Mouse (Mus musculus): ENCODE data around the gene Drg1. TPM values are rescaled to one million over a fixed set of nuclear protein-coding genes. Genes with fewer than 3 reads are reported as not detected.
A peak's percentile ranks its signal among the peaks of the same experiment; 100 is the strongest.

The Drg1 gene
- polyA plus RNA-seq, 1 experiment from 2014 or later = 159 TPM

DNA sequence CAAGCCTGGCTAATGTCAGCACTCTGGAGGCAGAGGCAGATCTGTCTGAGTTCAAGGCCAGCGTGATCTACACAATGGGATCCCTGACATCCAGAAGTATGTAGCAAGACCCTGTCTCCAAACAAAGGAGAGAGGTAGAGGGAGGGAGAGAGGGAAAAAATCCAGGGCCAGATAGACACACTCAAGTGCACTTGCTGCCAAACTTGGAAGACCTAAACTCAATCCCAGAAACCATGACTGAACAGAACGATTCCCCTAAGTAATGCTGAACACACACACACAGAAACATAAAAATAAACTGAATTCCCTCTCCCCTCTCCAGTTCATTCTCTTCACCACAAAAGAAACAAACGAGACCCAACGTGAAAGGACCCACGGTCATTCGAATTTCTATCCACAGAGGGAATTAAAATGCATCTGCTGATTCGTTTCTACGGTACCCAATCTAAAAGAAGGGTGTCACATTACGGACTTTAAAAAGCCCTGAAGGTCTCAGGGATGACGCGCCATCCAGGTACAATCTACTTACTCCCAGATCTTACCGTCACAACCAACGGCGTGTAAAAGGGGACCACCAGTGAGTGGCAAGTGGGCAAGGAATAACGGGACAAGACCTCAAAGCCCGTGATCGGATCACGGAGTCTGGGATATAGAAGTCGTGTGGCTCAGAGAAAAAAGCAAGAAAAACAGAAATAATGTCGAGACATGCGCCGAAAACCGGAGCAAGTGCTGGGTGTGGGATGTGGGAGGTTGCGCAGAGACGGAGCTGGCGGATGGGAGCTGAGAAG lies 730 bp downstream of the Drg1 start:
- H3K4me3 ChIP-seq = peak overlapping the region; percentile 74
- H3K4me1 ChIP-seq (replicated peaks) = peaks cover 13% of the 10 kb centered on the region
- H3K27ac ChIP-seq (ENCODE audit: poor library complexity, severe bottlenecking) = peak overlapping the region; percentile 93
- H3K9me3 ChIP-seq (replicated peaks) = no peaks in the 10 kb centered on the region
- H3K27me3 ChIP-seq (replicated peaks) = no peaks in the 10 kb centered on the region
- H3K36me3 ChIP-seq = peaks cover 32% of the 10 kb centered on the region
- ATAC-seq (ENCODE audit: insufficient number of reproducible peaks, low FRiP score) = peak; percentile 10; the same call in 1 of the 2 replicates
- WGBS = under 1% methylated on average over 26 of the region's 26 CpGs
- H3K9ac ChIP-seq = peak overlapping the region; percentile 90
- peak overlapping the region; percentile 77 for H3K4me2 ChIP-seq

DNA sequence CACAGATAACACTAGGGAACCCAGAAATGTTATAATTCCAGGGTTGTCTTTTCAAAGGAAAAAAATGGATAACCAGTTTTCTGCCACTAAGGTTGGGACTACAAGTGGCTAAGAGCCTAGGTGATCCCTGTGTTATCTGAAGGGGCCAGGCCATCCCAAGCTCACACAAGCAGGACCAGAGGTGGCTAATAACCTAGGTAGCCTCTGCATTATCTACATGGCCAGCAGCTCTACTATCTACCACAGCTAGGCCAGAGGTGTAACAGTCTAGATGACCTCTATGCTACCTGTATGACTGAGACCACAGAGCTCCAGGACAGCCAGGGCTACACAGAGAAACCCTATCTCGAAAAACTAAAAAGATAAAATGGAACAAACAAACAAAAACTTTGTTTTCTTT lies 6.7 kb downstream of the Drg1 start:
- Histone ChIP-seq H3K4me1 (replicated peaks) (peaks cover 6% of the 10 kb centered on the region; the same call in 1 of the 2 replicates), H3K36me3 (peaks cover 81% of the 10 kb centered on the region), H3K9ac (no peak overlapping the region), H3K27ac (ENCODE audit: poor library complexity, severe bottlenecking) (no peak overlapping the region), H3K27me3 (replicated peaks) (no peaks in the 10 kb centered on the region), H3K9me3 (replicated peaks) (no peaks in the 10 kb centered on the region), H3K4me2 (no peak overlapping the region), H3K4me3 (no peak overlapping the region)
- WGBS = 72% methylated on average over 1 of the region's 1 CpGs
- no peak for ATAC-seq (ENCODE audit: insufficient number of reproducible peaks, low FRiP score)

DNA sequence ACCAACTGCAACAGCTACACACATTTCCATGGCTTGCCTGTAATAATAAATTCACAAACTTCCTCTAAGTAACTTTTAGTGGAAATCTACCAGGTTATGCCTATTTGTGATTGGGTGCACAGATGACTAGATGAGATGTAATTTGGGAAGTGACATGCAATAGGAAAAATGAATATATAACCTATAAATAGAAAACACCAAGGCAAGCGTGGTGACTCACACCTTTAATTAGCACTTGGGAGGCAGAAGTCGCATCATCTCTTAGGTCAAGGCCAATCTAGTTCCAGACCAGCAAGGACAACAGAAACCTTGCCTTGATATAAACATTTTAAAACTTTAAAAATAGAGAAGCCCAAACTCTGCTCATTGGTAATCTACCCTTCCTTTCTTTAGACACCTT lies 18.8 kb downstream of the Drg1 start:
- Histone ChIP-seq H3K27ac (ENCODE audit: poor library complexity, severe bottlenecking) (no peak overlapping the region), H3K4me2 (no peak overlapping the region), H3K4me1 (replicated peaks) (peaks cover 5% of the 10 kb centered on the region; the same call in 1 of the 2 replicates), H3K9me3 (replicated peaks) (no peaks in the 10 kb centered on the region), H3K4me3 (no peak overlapping the region), H3K9ac (no peak overlapping the region), H3K36me3 (peaks cover 87% of the 10 kb centered on the region), H3K27me3 (replicated peaks) (no peaks in the 10 kb centered on the region)
- WGBS = 78% methylated on average over 2 of the region's 2 CpGs
- ATAC-seq (ENCODE audit: insufficient number of reproducible peaks, low FRiP score) = no peak

DNA sequence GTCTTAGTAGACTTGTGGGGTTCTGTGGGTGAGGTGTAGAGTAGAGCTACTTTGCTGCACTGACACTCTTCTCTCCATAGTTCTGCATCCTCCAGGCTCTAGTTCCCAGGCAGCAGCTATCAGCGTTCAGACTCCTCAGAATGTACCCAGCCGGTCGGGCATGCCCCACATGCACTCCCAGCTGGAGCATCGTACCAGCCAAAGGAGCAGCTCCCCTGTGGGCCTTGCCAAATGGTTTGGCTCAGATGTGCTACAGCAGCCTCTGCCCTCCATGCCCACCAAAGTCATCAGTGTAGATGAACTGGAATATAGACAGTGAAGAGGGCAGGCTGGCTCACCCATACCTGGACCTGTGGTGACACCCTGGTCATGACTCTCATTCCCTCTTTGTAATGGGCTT lies 22.4 kb downstream of the Drg1 start:
- no peak for ATAC-seq (ENCODE audit: insufficient number of reproducible peaks, low FRiP score)
- Histone ChIP-seq H3K27me3 (replicated peaks) (no peaks in the 10 kb centered on the region), H3K27ac (ENCODE audit: poor library complexity, severe bottlenecking) (no peak overlapping the region), H3K4me2 (no peak overlapping the region), H3K9ac (no peak overlapping the region), H3K9me3 (replicated peaks) (no peaks in the 10 kb centered on the region), H3K4me1 (replicated peaks) (peaks cover 5% of the 10 kb centered on the region; the same call in 1 of the 2 replicates), H3K36me3 (peaks cover 86% of the 10 kb centered on the region), H3K4me3 (no peak overlapping the region)
- WGBS = 77% methylated on average over 4 of the region's 4 CpGs

DNA sequence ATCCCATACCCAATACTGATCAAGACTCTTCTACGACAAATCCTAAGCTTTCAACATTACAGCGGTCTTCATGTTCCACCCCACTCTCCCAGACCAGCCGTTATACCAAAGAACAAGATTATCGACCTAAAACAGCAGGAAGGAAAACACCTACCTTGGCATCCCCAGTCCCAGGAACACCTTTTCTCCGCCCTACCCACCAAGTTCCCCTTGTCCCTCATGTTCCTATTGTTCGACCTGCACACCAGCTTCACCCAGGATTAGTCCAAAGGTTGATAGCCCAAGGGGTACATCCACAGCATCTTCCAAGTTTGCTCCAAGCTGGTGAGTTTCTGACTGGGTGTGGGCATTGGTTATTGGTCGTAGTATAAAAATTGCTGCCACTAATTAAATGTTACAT lies 23.8 kb downstream of the Drg1 start:
- no peak overlapping the region for H3K4me3 ChIP-seq
- no peaks in the 10 kb centered on the region for H3K27me3 ChIP-seq (replicated peaks)
- H3K9me3 ChIP-seq (replicated peaks) = no peaks in the 10 kb centered on the region; the same call in 1 of the 2 replicates
- H3K27ac ChIP-seq (ENCODE audit: poor library complexity, severe bottlenecking) = no peak overlapping the region
- 93% methylated on average over 7 of the region's 7 CpGs for WGBS
- H3K36me3 ChIP-seq = peaks cover 86% of the 10 kb centered on the region
- peaks cover under 1% of the 10 kb centered on the region; the same call in 1 of the 2 replicates for H3K4me1 ChIP-seq (replicated peaks)
- no peak for ATAC-seq (ENCODE audit: insufficient number of reproducible peaks, low FRiP score)
- no peak overlapping the region for H3K4me2 ChIP-seq
- H3K9ac ChIP-seq = no peak overlapping the region

DNA sequence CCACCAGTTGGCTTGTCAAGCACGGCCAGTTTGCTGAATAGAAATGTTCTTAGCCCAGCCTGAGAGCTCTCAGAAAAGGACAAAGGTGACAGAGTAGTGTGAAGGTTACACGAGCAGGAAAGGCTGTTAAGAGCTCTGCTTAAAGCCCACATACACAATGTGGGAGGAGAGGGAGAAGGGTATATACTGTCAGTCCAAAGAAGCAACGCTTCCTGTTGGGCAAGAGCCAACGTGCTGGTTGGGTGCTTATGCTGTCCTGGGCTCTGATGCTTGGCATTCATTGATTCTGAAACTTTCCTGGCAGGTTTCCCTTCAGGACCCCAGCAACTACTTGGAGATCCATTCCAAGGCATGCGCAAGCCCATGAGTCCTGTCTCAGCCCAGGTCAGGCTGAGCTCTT lies 30.9 kb downstream of the Drg1 start:
- H3K9me3 ChIP-seq (replicated peaks) = no peaks in the 10 kb centered on the region; the same call in 1 of the 2 replicates
- no peak overlapping the region for H3K27ac ChIP-seq (ENCODE audit: poor library complexity, severe bottlenecking)
- peaks cover 85% of the 10 kb centered on the region for H3K36me3 ChIP-seq
- 91% methylated on average over 5 of the region's 5 CpGs for WGBS
- H3K4me2 ChIP-seq = no peak overlapping the region
- no peaks in the 10 kb centered on the region for H3K4me1 ChIP-seq (replicated peaks)
- no peak for ATAC-seq (ENCODE audit: insufficient number of reproducible peaks, low FRiP score)
- H3K4me3 ChIP-seq = no peak overlapping the region
- H3K9ac ChIP-seq = no peak overlapping the region
- H3K27me3 ChIP-seq (replicated peaks) = no peaks in the 10 kb centered on the region

DNA sequence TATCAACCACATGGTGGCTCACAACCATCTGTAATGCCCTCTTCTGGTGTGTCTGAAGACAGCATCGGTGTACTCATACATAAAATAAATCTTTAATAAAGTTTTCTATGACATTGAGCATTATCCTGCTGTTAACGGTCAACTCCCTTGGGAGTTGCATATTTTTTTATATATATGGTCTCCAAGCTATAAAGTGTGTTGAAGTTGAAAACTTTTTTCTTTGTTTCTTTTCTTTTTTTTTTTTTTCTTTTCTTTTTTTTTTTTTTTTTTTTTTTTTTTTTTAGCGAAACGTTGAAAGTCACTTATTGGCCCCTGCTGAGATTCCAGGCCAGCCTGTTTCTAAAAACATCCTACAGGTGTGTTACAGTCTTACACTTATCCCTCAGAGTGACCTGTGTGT lies 32.5 kb downstream of the Drg1 start:
- Histone ChIP-seq H3K27me3 (replicated peaks) (no peaks in the 10 kb centered on the region), H3K4me2 (no peak overlapping the region), H3K4me3 (no peak overlapping the region), H3K27ac (ENCODE audit: poor library complexity, severe bottlenecking) (no peak overlapping the region), H3K9me3 (replicated peaks) (no peaks in the 10 kb centered on the region; the same call in 1 of the 2 replicates), H3K36me3 (peaks cover 85% of the 10 kb centered on the region), H3K4me1 (replicated peaks) (no peaks in the 10 kb centered on the region), H3K9ac (no peak overlapping the region)
- ATAC-seq (ENCODE audit: insufficient number of reproducible peaks, low FRiP score) = no peak
- WGBS = 88% methylated on average over 4 of the region's 4 CpGs

DNA sequence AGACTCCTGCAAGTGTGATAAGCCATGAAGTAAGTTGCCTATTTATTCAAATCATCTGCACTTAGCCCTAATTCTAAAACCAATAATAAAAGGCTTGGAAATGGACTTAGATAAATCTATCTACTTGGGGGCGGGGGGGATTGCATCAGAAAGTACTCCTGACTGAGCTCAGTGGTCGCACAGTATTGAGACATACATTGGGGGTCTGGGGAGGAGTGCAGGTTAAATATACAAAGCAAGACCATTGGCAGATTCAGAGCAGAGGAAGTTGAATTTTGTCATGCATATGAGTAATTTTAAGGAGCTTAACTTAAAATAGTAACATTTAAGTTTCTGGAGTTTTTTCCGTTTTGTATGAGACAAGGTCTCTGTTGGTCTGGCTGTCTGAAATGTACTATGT lies 34.0 kb downstream of the Drg1 start:
- no peak for ATAC-seq (ENCODE audit: insufficient number of reproducible peaks, low FRiP score)
- no peaks in the 10 kb centered on the region for H3K27me3 ChIP-seq (replicated peaks)
- WGBS = 85% methylated on average over 3 of the region's 3 CpGs
- H3K4me3 ChIP-seq = no peak overlapping the region
- no peaks in the 10 kb centered on the region for H3K4me1 ChIP-seq (replicated peaks)
- H3K4me2 ChIP-seq = no peak overlapping the region
- no peak overlapping the region for H3K9ac ChIP-seq
- H3K27ac ChIP-seq (ENCODE audit: poor library complexity, severe bottlenecking) = no peak overlapping the region
- peaks cover 81% of the 10 kb centered on the region for H3K36me3 ChIP-seq
- H3K9me3 ChIP-seq (replicated peaks) = no peaks in the 10 kb centered on the region

DNA sequence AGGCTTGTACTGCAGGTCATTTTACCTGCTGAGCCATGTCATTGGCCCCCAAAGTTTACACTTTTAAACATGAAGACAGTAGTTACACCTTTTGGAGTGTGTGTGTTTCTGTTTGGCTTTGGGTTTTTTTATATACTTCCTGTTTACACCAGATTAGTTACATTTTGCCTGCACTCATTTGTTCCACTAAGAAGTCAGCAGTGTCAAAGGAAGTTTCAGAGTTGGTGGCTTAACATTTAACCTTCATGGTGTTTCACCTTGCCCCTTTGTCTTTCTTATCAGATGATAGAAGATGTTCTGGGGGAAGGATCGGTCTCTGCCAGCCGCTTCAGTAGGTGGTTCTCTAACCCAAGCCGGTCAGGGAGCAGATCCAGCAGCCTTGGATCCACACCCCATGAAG lies 39.1 kb downstream of the Drg1 start:
- Histone ChIP-seq H3K9me3 (replicated peaks) (no peaks in the 10 kb centered on the region), H3K27ac (ENCODE audit: poor library complexity, severe bottlenecking) (no peak overlapping the region), H3K27me3 (replicated peaks) (no peaks in the 10 kb centered on the region), H3K36me3 (peaks cover 75% of the 10 kb centered on the region), H3K4me3 (no peak overlapping the region), H3K4me2 (no peak overlapping the region), H3K9ac (no peak overlapping the region), H3K4me1 (replicated peaks) (no peaks in the 10 kb centered on the region)
- ATAC-seq (ENCODE audit: insufficient number of reproducible peaks, low FRiP score) = no peak
- 90% methylated on average over 3 of the region's 3 CpGs for WGBS

DNA sequence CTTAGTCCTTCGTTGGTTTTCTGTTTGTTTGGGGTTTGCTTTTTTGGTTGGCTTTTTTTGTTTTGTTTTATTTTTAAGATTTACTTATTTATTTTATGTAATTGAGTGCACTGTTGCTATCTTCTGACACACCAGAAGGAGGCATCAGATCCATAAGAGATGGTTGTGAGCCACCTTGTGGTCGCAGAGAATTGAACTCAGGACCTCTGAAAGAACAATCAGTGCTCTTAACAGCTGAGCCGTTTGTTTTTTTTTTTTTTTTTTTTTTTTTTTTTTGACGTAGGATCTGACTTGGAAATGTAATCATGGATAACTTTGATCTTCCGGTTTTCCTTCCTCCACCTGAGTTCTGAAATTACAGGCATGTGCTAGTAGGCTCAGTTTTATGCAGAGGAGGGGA lies 43.1 kb downstream of the Drg1 start:
- 72% methylated on average over 5 of the region's 5 CpGs for WGBS
- Histone ChIP-seq H3K36me3 (peaks cover 70% of the 10 kb centered on the region), H3K9ac (no peak overlapping the region), H3K27me3 (replicated peaks) (no peaks in the 10 kb centered on the region), H3K27ac (ENCODE audit: poor library complexity, severe bottlenecking) (no peak overlapping the region), H3K4me3 (no peak overlapping the region), H3K9me3 (replicated peaks) (no peaks in the 10 kb centered on the region), H3K4me2 (no peak overlapping the region), H3K4me1 (replicated peaks) (no peaks in the 10 kb centered on the region)
- no peak for ATAC-seq (ENCODE audit: insufficient number of reproducible peaks, low FRiP score)

DNA sequence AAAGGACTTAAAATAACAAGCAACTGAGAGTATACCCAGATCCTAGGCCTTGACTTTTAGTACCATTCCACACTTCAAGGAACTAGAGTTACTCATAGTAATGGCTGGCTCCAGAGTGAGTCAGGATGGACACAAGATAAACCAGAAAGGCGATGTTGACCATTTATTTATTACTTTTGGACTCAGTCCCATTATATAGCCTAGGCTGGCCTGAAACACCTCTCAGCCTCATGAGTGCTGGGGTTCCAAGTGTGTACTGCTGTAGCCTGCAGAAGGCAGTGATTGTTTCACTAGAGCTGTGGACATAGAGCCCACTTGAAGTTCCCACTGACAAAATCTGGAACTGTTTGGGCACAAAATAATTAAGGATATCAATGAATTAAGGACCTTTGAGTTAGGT lies 53.7 kb downstream of the Drg1 start:
- ATAC-seq (ENCODE audit: insufficient number of reproducible peaks, low FRiP score) = no peak
- no peaks in the 10 kb centered on the region for H3K9me3 ChIP-seq (replicated peaks)
- no peaks in the 10 kb centered on the region for H3K27me3 ChIP-seq (replicated peaks)
- H3K4me1 ChIP-seq (replicated peaks) = no peaks in the 10 kb centered on the region
- H3K4me3 ChIP-seq = no peak overlapping the region
- 93% methylated on average over 1 of the region's 1 CpGs for WGBS
- no peak overlapping the region for H3K9ac ChIP-seq
- no peak overlapping the region for H3K27ac ChIP-seq (ENCODE audit: poor library complexity, severe bottlenecking)
- peaks cover 70% of the 10 kb centered on the region for H3K36me3 ChIP-seq
- no peak overlapping the region for H3K4me2 ChIP-seq

DNA sequence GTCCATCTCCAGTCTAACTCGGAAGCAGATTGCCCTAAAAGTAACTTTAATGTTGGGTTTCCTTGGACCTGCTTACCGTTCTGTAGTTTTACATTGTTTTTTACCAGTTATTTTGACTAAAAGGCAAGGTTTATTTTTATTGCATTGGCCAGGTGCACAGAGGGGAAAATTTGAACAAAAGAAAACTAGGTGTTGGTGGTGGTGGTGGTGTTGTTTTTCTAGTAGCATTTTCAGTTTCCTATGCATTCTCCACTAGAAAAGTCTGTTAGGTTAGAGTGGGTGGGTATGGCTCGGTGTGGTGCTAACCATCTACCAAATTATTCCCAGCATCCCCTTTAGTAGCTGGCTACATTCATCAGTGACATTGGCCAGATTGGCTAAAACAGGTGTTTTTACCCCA lies 59.4 kb downstream of the Drg1 start:
- H3K9me3 ChIP-seq (replicated peaks) = no peaks in the 10 kb centered on the region
- H3K27me3 ChIP-seq (replicated peaks) = no peaks in the 10 kb centered on the region
- WGBS = 94% methylated on average over 3 of the region's 3 CpGs
- H3K4me2 ChIP-seq = no peak overlapping the region
- no peak for ATAC-seq (ENCODE audit: insufficient number of reproducible peaks, low FRiP score)
- H3K9ac ChIP-seq = no peak overlapping the region
- H3K4me3 ChIP-seq = no peak overlapping the region
- no peak overlapping the region for H3K27ac ChIP-seq (ENCODE audit: poor library complexity, severe bottlenecking)
- H3K4me1 ChIP-seq (replicated peaks) = 0 out of 2 replicates have a peak, but pooled peaks cover 9% of the 10 kb centered on the region
- H3K36me3 ChIP-seq = peaks cover 54% of the 10 kb centered on the region

Data from heart, embryonic 12.5 days (tissue).